Mouse (Mus musculus) embryonic fibroblast, embryonic 13.5 days (primary cell): ENCODE results near the gene Zic1. TPM values are rescaled to one million over a fixed set of nuclear protein-coding genes. Genes with fewer than 3 reads are reported as not detected.

Experiments used
- H3K27ac ChIP-seq: 2 replicates; pipeline ENCODE4 v1.5.1; 2012; ENCODE audit warnings: low read length, control low read depth, inconsistent platforms; ENCODE audit not compliant: insufficient read depth
- H3K4me1 ChIP-seq: 2 replicates; pipeline ENCODE4 v1.6.1; 2011; ENCODE audit warnings: low read length; ENCODE audit not compliant: control insufficient read depth, insufficient read depth
- H3K4me3 ChIP-seq: 2 replicates; pipeline ENCODE4 v1.5.1; 2011; ENCODE audit warnings: mild to moderate bottlenecking, control low read depth, low read length; ENCODE audit not compliant: insufficient read depth
- CTCF ChIP-seq: IDR thresholded peaks from 2 replicates; pipeline ENCODE4 v1.5.1; 2011; ENCODE audit warnings: mild to moderate bottlenecking, control low read depth, low read length, moderate library complexity, borderline replicate concordance; ENCODE audit not compliant: insufficient read depth
- POLR2A ChIP-seq: IDR thresholded peaks from 2 replicates; pipeline ENCODE4 v1.6.1; 2011; ENCODE audit warnings: low read depth, mild to moderate bottlenecking, control low read depth, low read length, moderate library complexity
- polyA plus RNA-seq: library from polyadenylated mRNA; stranded (reverse); fragments of >200 nt; gene quantifications from 2 replicates; pipeline ENCODE4 v1.2.4, GENCODE M21; 2011; ENCODE audit warnings: low read depth; ENCODE audit not compliant: missing spikeins, insufficient read length

Gene Zic1
- polyA plus RNA-seq, 1 experiment = 8.9 TPM

GRCm38 (mm10) chr9:91395066-91395772 is 29.6 kb upstream of the Zic1 start:
- Histone ChIP-seq H3K4me3 (no peak overlapping the region), H3K4me1 (no peaks in the 10 kb centered on the region), H3K27ac (no peak overlapping the region)
- no peak for TF ChIP-seq CTCF
- TF ChIP-seq POLR2A = no peak

GRCm38 (mm10) chr9:91394211-91394646 is 28.6 kb upstream of the Zic1 start:
- no peak for TF ChIP-seq POLR2A
- no peak for TF ChIP-seq CTCF
- Histone ChIP-seq H3K4me1 (no peaks in the 10 kb centered on the region), H3K4me3 (no peak overlapping the region)

GRCm38 (mm10) chr9:91393376-91394068 is 27.9 kb upstream of the Zic1 start:
- Histone ChIP-seq H3K4me3 (no peak overlapping the region), H3K4me1 (no peaks in the 10 kb centered on the region), H3K27ac (no peak overlapping the region)
- TF ChIP-seq CTCF (no peak), POLR2A (no peak)

More at GRCm38 (mm10) chr9:91394211-91394646, 28.6 kb upstream of the Zic1 start:
- H3K27ac ChIP-seq = no peak overlapping the region

- TF ChIP-seq POLR2A = no peak
- no peak for TF ChIP-seq CTCF
- no peak overlapping the region for H3K4me3 ChIP-seq
- H3K27ac ChIP-seq = no peak overlapping the region
- no peaks in the 10 kb centered on the region for H3K4me1 ChIP-seq
Measured at GRCm38 (mm10) chr9:91388173-91388572, 22.6 kb upstream of the Zic1 start.

GRCm38 (mm10) chr9:91387740-91388080 is 22.1 kb upstream of the Zic1 start:
- H3K27ac ChIP-seq = no peak overlapping the region
- no peak overlapping the region for H3K4me3 ChIP-seq
- no peak for TF ChIP-seq CTCF
- TF ChIP-seq POLR2A = no peak
- no peaks in the 10 kb centered on the region for H3K4me1 ChIP-seq

- no peak overlapping the region for H3K4me3 ChIP-seq
- no peaks in the 10 kb centered on the region for H3K4me1 ChIP-seq
- TF ChIP-seq POLR2A (no peak), CTCF (no peak)
- no peak overlapping the region for H3K27ac ChIP-seq
Measured at GRCm38 (mm10) chr9:91386891-91387739, 21.5 kb upstream of the Zic1 start.

GRCm38 (mm10) chr9:91386502-91386890 is 20.9 kb upstream of the Zic1 start:
- Histone ChIP-seq H3K4me3 (no peak overlapping the region), H3K27ac (no peak overlapping the region), H3K4me1 (no peaks in the 10 kb centered on the region)
- TF ChIP-seq CTCF = no peak
- no peak for TF ChIP-seq POLR2A

- TF ChIP-seq POLR2A = no peak
- Histone ChIP-seq H3K27ac (no peak overlapping the region), H3K4me3 (no peak overlapping the region), H3K4me1 (no peaks in the 10 kb centered on the region)
Measured at GRCm38 (mm10) chr9:91385561-91386430, 20.2 kb upstream of the Zic1 start.

GRCm38 (mm10) chr9:91384693-91385560 is 19.3 kb upstream of the Zic1 start:
- no peak for TF ChIP-seq POLR2A
- no peak for TF ChIP-seq CTCF
- Histone ChIP-seq H3K4me3 (no peak overlapping the region), H3K27ac (no peak overlapping the region), H3K4me1 (no peaks in the 10 kb centered on the region)
